Mouse (Mus musculus) layer of hippocampus, adult 18-20 months (tissue): ENCODE measurements around the gene Vcl. TPM values are rescaled to one million over a fixed set of nuclear protein-coding genes. Genes with fewer than 3 reads are reported as not detected.
A peak's percentile ranks its signal among the peaks of the same experiment; 100 is the strongest.

ENCODE experiments used
- DNase-seq, 2 experiments: peaks; one replicate each; pipeline ENCODE4 v3.0.0; 2022; ENCODE audit warnings: low spot score in 2 of 2
- total RNA-seq, 2 experiments: library from RNA; stranded (reverse); gene quantifications; 2 replicates each; pipeline ENCODE4 v1.2.3; 2021

Vcl gene
- total RNA-seq, 2 experiments from 2014 or later = 28.2 to 32.5 TPM

DNA sequence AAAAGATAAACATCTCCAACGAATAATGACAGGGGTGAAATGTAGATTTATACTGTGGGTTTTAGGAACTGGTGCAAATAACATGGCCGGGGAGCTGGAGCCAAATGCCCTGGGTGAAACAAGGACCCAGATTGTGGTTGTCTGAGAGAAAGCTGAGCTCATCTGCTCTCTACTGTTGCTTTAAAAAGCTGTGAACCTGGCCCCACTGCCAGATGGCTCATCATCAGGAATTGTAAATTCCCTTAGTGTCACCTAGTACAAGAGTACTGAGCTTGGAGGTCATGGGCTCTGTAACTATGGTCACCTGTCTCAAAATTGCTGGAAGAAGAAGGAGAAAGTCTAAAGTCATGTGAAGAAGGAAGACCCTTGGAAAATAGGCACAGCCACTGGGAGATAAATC lies 129.8 kb downstream of the Vcl start:
- no peak for DNase-seq

DNA sequence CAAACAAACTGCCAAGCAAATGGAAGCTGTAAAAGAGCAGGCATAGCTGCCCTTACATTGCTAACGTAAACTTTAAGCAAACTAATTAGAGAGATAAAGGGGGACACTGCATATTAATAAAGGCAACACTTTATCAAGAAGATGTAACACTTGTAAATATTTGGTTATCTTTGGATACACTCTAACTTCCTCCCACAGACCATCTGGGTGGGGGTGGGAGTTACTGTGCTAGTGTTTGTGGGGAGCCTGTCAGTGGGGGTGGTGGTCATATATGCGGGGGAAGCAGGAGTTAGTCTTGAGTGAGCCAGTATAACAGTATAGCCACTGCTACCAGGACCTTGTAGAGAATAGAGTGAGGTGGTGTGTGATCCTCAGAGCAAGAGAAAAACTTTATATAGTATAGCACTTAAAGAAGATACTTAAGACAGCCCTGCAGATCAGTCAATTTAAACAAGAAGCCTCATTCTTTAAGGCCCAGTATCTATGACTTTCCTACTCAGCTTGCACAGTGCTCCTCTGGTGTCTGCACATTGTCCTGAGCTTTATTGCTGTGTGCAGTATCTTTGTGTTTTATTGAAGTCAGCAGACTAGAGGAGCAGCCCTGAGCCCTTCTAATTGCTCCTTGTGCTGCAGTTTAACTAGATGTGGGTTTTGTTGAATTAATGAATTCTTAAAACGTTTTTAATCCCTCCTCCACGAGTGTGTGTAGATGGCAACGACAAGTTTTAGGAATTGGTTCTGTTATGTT lies 133.7 kb downstream of the Vcl start:
- no peak for DNase-seq

- DNase-seq = no peak
These were observed 135.1 kb downstream of the Vcl start for GRCm38 (mm10) chr14:21064321-21064720.

GRCm38 (mm10) chr14:21065490-21066162 lies 136.4 kb downstream of the Vcl start:
- DNase-seq = no peak

DNA sequence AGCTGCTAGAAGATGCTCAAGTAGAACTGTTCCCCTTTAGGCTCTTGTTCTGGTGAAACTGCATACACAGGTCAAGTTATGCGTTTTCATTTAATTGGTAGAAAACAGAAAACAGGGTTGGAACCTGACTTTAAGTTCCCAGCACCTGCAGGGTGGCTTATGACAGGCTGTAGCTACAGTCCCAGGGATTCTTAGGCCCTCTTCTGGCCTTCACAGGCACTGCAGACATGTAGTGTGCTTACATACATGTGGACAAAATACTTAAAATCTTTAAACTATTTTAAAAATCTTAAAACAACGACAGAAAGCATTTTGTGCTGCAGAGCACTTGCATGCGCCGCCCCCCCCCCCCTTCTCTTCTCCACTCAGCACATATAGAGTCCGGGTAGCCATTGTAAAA lies 140.4 kb downstream of the Vcl start:
- no peak for DNase-seq

DNA sequence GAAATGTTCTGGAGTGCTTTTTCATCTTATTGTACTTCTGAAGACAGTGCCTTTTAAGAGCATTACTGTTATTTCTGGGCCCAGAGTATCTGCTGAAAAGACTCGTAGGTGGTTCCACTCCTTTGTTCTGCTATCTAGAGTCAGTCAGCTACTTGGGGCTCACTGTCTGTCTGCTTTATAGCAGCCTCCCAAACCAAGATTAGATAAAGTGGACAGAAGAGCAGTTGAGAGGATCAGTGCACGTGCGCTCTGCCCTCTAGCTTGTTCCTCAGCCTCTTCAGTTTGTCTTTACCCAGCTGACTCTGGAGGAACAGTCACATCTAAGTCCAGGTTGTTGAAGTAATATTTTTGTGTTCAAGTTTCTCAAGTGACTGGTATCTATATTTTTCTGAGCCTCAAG lies 144.8 kb downstream of the Vcl start:
- DNase-seq = no peak

GRCm38 (mm10) chr14:21074398-21075320 lies 145.5 kb downstream of the Vcl start:
- DNase-seq = no peak

GRCm38 (mm10) chr14:21075751-21076500 lies 146.7 kb downstream of the Vcl start:
- DNase-seq = peak; percentile 82 to 89

GRCm38 (mm10) chr14:21076501-21077194 lies 147.4 kb downstream of the Vcl start:
- DNase-seq = peak in 1 of 2 experiments; percentile 44

- DNase-seq = no peak
These were observed 148.7 kb downstream of the Vcl start for GRCm38 (mm10) chr14:21077939-21078338.

- DNase-seq = no peak
These were observed 149.3 kb downstream of the Vcl start for GRCm38 (mm10) chr14:21078511-21078910.

DNA sequence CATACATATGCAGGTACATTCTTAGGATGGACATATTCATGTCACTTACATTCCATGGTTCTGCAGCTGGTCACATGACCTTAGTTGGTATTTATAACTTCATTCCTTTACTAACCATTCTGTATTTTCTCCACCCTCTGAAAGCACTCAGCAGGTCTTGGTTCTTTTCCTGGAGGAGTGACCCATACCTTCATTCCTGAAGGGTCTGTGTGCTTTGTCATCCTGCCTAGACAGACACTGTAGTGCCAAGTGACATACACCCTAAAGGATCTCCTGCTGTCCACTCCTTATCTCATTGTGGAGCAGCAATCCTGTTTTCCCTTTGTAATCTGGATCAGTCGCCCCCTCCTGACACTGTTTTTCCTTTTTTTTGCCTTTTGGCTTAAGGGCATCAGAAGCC lies 153.6 kb downstream of the Vcl start:
- no peak for DNase-seq

Other genes with a start within 250 kb of the Vcl start
- gene Fut11, start 234.4 kb upstream of the Vcl start, total RNA-seq = 10 to 100 TPM; 14.5 to 14.7 TPM
- gene Chchd1, start 226.4 kb upstream of the Vcl start, total RNA-seq = 10 to 100 TPM; 53.1 to 53.3 TPM
- 100 to 1,000 TPM; 165 to 186 TPM for gene Zswim8, start 221.8 kb upstream of the Vcl start, total RNA-seq
- gene Ndst2, start 194.8 kb upstream of the Vcl start, total RNA-seq = 10 to 100 TPM; 14.9 to 17.6 TPM
- gene Camk2g, start 135.3 kb upstream of the Vcl start, total RNA-seq = 100 to 1,000 TPM; 225 to 233 TPM
- gene Plau, start 92.7 kb upstream of the Vcl start, total RNA-seq = 1 to 10 TPM; 3.3 to 4.5 TPM
- 10 to 100 TPM; 67.2 to 70.5 TPM for gene Ap3m1, start 123.1 kb downstream of the Vcl start, total RNA-seq
- gene Adk, start 123.2 kb downstream of the Vcl start, total RNA-seq = 10 to 100 TPM; 64.2 to 69.7 TPM